Mouse (Mus musculus): Measurements from ENCODE around the gene Synj1. TPM values are rescaled to one million over a fixed set of nuclear protein-coding genes. Genes with fewer than 3 reads are reported as not detected.
A peak's percentile ranks its signal among the peaks of the same experiment; 100 is the strongest.

The Synj1 gene
- total RNA-seq (2015) = 38.8 and 46.3 TPM in 2 replicates
- total RNA-seq (2017) = 16.2 and 19.1 TPM in 2 replicates

DNA sequence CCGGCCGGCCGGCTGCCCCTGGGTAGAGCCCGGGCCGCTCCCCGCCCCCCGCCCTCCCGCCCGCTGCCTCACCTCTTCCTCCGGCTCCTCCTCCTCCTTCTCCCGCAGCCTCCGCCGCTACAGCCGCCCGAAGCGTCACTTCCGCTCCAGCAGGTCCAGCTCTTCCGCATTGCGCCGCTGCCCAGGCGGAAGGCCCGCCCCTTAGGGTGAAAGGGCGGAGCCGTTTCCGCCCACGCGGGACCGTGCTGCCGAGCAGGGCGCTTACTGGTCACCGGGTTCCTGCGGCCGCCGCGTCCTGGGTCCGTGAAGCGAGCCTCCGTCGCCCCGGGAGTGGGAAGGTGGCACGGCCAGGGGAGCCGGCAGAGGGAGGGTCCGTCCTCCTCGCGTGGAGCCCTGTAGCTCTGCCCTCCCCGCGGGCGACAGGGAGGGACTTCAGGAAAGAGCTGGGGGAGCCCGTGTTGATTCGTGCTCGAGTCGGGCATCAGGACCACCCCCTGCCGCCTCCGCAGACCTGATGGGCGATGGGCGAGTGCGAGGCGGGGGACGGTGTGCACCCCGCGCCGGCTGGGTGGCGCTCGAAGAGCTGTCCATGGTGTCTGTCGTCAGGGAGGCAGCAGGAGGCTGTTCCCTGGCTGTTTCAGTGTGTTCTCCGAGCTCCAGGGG lies at the start of gene Synj1:
Gene Synj1, minus strand, starts transcription at position 288 of the 663 bp plus-strand sequence.
- ATAC-seq (replicated peaks; ENCODE audit: poor library complexity) = peak; percentile 86

DNA sequence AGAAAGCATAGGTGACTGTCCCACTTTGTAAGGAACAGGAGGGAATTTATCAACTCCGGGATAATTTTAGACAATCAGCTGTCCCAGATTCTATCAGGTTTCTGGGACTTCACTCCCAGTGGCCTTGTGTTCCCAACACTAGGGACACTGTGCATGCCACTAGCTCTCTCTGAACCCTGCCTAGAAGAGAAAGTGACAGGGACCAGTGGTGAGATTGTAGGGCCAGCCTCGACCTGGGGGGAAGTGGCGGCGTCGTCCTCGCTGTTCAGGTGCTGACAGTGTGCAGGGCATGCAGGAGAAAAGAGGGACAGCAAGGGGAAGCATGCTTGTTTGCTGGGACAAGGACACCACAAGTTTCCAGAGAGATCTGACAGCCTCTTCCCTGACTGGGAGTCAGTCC lies 46.6 kb upstream of the Synj1 start:
- no peak for ATAC-seq (replicated peaks; ENCODE audit: poor library complexity)

DNA sequence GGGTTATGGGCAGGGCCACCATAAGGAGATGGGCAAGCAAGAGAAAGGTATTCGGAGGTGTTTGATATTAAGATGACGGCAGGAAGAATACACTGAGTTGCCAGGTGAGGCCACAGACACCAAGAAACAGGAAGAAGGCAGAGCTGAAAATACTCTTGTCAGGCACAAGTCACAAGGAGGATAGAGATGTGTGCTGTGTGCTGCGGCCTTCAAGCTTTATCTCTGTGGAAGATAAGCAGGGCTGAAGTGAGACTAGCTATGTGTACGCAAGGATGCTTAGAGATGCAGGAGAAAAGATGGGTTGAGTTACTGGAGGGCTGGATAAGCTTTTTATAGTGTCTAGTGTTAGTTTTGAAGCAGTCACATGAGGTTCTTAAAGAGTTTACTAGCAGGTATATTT lies 46.2 kb upstream of the Synj1 start:
- ATAC-seq (replicated peaks; ENCODE audit: poor library complexity) = no peak

DNA sequence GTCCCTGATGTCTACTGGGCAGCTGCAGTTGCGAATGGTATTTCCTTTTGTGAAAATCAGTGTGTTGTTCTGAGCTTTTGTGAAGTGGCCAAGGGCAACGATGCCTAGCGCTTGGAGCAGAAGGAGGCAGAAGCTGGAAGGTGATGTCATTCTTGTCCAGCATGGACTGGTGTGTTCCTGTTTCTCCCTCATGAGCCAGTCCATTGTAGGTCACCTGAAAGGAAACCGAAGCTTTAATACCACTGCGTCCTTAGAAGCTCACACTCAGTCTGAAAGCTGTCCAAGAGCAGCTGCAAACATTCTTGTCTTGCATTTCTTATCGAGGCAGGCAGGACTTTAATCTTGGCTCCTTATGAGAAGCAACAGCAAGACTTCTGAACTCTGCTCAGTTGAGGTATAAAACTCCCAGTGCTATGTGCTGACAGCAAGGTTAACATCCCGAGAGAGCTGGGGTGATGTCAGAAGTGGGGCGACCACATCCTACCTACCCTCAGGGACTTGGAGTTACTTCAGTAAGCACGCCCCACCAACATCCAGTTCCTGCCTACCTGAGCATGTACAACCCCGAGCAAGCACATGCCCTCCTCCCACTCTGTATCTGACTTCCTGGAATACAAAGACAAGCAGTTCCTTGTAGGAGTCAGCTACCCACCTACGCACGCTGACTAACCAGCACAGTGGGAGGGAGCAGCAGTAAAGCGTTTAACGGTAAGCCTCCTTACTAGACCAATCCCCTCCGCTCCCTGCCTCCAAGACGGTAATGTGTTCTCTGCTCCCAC lies 45.1 kb upstream of the Synj1 start:
- peak; percentile 74 for ATAC-seq (replicated peaks; ENCODE audit: poor library complexity)

DNA sequence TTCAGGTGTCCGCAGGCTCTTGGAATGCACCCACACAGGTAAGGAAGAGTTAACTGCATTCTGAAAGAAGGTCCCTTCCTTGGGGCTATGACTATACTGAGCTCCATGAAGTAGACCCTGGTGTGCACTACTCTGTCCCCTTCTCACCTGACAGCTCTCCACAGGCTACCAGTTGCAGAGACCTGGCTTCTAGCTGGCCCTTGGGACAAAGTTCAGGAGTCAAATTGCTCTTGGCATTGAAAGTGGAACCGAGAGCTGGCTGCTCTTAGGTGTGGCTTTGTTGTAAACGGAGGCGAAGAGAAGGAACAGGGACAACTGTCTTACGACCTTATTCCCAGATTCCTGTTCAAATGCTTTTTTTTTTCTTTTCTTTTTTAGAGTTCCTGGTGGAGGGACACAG lies 44.0 kb upstream of the Synj1 start:
- ATAC-seq (replicated peaks; ENCODE audit: poor library complexity) = no peak

DNA sequence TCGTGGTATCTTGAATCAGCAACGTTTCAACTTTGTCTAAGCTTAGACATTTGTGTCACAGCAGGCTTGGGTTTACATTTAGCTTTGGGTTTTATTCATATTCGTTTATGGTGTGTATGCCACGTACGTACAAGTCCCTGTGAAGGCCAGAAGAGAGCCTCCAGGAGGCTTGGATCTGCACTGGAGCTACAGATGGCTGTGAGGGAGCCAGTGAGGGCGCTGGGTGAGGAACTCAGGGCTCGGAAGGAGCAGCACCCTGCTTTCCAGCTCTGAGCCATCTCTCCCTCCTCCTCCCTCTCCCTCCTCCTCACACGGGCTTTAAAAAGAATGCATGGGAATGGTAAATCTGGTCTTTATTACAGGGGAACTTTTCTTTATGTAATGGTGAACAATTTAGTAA lies 42.5 kb upstream of the Synj1 start:
- ATAC-seq (replicated peaks; ENCODE audit: poor library complexity) = no peak

DNA sequence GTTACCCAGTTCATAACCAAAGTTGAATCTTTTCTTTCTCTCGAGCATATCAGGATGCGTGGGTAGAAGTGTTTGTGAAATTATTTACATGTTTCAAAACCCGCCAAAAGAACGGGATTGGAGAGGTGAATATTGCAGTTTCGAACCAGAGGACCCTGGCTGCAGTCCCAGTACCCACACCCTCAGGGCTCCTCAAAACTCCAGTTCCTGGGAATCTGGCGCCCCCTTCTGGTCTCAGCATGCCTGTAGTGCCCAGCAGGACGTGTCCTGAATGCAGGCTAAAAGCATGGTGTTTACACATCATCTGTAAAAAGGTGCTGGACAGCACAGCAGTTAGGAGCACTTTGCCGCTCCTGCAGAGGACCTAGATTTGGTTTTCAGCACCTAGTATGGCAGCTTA lies 34.4 kb upstream of the Synj1 start:
- ATAC-seq (replicated peaks; ENCODE audit: poor library complexity) = peak; percentile 27

DNA sequence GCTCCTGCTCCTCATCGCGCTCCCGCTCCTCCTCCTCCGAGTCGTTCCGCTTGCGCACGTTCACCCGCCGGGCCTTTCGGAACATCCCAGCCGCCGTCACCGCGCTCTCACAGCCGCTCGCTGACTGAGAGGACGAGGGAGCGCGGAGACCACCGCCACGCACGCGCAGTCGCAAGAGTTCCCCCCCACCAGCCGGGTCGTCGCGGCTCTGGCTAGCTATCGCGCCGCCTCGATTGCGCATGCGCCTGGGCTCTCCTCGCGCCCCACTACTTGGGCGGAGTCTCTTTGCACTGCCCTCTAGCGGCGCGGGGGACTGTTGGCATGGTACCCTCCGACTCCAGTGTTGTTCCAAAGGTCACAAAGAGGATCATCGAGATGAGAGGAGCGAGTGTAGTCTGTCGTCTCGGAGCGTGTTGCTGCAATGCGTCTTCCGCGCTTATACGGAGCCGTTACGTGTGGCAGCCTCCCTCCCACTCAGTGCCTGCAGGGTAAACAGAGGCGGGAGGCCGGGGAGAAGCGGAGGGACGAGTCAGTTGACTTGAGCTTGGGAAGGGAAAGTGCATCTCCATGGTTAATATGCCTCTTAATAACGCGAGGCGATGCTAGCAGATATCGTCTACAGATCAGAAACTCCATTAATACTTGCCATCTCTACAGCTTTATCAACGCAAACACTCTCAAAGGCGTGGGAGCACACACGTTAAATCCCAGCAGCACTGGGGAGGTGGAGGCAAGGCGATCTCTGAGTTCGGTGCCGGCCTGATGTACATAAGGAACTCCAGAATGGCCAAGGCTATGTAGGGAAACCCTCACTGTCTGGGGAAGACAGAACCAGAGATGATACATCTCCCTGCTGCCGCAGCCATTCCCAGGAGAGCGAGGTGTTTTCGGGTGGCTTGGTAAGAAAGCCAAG lies 33.4 kb upstream of the Synj1 start, which contains the start of gene Paxbp1:
Gene Paxbp1, minus strand, starts transcription at position 274 of the 913 bp plus-strand sequence.
- ATAC-seq (replicated peaks; ENCODE audit: poor library complexity) = peak; percentile 92

DNA sequence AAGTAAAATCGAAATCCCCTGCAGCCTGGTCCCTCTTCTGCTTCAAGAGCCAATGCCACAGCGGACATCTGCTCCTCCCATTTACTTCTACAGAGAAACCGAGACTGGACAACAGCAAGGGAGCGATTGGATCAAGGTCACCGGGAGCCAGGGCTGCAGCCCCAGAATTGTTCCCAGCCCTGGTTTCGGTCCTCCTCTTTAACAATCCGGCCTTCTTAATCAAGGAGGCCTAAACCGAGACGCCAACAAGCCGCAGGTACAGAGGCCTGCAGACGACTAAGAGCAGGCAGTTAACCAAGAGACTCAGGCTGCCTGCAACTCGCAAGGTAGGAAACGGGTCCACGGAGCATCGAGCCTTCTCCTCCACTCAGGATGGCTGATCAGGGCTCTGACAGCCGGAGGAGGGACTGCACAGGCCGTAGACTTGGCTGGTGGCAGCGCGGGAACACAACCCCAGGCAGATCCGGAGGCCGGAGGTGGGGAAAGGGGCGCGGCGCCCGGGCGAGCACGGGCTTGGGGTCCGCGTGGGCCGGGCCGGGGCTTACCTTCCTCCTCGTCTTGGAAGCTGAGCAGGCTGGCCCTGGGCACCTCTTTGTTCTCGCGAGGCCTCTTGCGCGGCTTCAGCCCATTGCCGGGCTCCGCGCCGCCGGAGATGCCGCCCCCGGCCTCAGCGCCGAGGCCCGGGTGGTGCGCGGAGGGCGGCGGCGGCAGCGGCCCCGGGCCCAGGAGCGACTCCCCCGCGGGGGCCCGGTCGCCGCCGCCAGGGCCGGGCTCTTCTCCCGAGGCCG lies 32.5 kb upstream of the Synj1 start:
- ATAC-seq (replicated peaks; ENCODE audit: poor library complexity) = peak; percentile 49

DNA sequence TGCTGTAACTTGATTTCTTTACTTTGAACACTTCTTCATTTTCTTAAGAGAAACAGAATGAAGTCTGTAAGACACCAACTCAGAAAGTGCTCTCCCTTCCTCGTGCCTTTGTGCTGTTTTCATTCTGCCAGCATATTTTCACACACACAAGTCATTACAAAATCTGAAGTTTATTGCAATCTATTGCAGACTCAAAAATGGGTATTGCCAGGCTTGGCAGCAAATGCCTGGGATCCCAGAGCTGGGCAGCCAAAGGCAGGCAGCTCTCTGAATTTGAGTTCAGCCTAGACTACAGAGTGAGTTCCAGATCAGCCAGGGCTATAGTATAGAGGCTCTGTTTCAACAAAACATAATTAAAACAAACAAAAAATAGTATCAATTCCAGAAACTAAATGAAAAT lies 31.5 kb upstream of the Synj1 start:
- no peak for ATAC-seq (replicated peaks; ENCODE audit: poor library complexity)

DNA sequence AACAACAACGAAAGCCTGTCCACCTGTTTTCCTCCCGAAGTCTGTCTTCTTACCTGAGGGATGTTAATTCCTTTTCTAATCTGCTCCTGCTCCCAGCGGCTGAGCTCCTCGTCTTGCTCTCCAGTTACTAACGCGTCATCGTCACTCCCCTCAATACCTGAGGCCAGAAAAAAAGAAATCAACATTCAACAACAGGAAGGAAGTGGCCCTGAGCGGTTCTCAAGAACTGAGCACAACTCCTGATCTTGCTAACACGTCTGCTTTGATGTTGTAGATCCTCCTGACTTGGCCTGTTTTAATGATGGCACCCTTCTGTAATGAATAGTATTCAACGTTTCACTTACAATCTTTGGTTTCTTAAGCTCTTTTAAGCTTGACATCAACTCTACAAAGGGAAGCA lies 24.8 kb upstream of the Synj1 start:
- ATAC-seq (replicated peaks; ENCODE audit: poor library complexity) = no peak

DNA sequence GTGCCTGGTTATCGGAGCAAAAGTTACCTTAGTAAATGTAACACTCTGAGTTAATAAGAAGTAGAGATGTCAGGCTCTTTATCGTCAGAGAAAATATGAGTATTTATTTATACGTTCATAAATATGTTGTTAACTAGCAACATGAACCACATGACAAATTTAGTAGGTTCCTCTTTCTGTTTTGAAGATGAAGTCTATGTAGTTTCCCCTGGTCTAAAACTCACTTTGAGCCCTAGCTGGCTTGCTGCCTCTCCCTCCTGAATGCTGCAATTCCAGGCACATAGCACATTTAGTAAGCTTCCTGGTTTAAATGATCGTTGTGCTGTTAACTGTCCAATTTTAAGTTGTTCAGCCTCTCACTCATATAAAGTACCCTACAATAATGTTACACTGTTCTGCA lies 19.6 kb upstream of the Synj1 start:
- 0 out of 2 replicates have a peak, but pooled peaks have one; percentile 14 for ATAC-seq (replicated peaks; ENCODE audit: poor library complexity)

DNA sequence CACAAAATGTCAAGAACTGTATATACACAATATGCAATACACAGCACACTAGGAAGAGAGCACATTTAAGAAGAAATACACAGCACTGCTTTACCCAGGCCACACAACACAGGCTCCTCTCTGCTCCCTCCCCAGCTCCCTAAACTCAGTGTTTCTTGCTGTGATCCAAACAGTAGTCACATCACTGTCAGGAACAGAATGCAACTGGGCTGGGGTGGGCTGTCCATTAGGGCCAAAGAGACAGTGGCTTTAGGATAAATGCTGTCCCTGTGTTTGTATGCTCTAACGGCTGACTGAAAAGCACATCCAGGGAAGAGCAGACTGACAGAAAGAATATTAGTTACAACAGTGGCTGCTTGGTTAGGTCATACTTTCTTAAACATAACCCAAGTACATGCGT lies 18.8 kb upstream of the Synj1 start:
- ATAC-seq (replicated peaks; ENCODE audit: poor library complexity) = no peak

DNA sequence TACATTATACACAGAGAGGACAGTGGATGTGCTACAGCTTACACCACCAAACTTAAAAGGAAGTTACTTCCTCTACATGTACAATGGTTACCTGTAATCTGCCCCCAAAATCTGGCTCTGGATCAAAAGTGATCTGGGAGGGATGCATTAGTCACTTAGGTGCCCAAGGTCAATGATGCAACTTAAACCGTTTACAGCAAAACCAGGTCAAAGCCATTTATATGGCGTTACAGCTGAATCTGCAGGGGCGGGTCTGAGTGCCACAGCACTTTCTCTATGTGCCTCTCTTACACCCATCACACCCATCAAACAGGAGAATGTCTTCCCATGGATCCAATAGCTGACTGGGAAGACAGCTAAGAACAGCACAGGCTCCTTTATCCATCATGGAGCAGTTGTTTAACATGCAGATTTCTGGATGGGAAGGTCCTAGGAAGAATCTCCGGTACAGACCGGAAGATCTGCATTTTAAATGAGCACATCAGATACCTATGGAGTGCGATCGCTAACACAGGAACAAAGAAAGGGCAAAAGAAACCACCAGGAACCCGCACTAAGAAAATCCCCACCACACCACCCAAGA lies 18.1 kb upstream of the Synj1 start:
- ATAC-seq (replicated peaks; ENCODE audit: poor library complexity) = no peak

DNA sequence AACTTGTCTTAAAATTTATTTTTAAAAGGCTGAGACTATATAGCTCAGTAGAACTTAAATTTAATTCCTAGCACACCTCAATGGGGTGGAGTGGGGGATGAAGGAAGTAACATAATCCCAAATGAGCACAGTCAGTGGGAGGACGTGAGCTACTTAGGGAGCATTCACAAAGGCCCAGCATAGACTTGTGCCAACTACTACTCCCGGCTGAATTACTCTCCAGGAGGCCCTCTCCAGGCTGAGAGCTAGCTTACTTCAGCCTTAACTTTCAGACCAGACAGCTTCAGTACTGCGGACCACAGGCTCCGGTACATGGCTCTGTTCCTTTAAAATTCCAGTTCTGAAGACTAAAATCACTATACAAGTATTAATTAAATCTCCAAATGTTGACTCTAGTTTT lies 15.2 kb upstream of the Synj1 start:
- no peak for ATAC-seq (replicated peaks; ENCODE audit: poor library complexity)

DNA sequence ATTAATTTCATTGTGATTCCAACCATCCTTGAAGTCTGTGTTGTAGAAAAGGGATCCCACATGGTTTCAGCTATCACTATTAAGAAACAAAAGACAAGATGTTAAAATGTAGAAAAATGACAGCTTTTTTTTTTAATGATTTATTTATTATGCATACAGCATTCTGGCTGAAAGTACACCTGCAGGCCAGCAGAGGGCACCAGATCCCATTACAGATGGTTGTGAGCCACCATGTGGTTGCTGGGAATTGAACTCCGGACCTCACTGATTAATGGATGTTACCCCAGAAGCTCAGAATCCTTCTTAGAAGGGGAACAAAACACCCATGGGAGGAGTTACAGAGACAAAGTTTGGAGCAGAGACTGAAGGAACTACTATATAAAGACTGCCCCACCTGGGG lies 12.3 kb upstream of the Synj1 start:
- ATAC-seq (replicated peaks; ENCODE audit: poor library complexity) = 0 out of 2 replicates have a peak, but pooled peaks have one; percentile 37

DNA sequence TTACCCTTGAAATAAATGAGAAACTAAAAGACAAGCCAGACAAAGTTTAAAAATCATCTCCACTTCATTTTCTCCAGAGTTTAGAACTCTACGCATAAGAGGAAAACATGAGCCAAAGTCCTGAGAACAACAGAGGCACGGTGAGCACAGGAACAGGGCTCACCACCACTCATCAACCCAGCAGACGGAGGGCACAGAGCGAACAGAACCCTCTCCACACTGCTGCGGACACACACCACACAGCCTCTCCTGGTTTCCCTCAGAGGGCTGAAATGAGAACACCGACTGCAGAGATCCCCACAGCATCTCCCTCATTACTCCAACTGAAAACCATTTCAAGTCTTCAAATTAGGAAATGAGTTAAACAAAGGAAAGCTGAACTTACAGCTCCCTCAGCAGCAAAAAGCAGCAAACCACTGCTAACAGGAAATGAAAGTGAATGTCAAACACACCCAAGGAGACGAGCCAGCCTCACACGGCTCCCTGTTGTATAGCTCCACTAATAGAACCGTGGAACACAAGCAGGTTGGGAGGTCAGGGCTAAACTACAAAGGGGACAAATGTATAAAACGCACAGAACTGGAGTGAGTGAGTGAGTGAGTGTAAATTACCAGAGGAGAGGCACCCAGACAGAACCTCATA lies 9.9 kb upstream of the Synj1 start:
- ATAC-seq (replicated peaks; ENCODE audit: poor library complexity) = peak; percentile 52

DNA sequence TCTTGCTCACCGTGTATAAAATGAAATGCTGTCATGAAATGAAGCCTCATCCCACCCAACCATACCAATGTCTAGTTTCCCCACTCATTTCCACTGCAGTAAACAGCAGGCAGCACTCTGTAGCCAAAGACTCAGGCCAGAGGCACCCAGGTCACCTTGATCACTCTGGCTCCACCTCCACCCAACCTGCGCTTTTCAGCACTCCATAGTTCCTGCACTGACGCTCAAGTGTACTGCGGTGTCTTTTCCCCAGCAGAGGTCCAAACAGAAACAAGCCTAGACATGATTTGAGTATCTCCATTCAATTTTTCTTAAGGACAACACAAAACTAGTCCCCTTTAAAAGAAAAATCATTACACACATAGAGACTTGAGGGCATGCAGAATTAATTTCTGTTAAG lies 8.4 kb upstream of the Synj1 start:
- no peak for ATAC-seq (replicated peaks; ENCODE audit: poor library complexity)

DNA sequence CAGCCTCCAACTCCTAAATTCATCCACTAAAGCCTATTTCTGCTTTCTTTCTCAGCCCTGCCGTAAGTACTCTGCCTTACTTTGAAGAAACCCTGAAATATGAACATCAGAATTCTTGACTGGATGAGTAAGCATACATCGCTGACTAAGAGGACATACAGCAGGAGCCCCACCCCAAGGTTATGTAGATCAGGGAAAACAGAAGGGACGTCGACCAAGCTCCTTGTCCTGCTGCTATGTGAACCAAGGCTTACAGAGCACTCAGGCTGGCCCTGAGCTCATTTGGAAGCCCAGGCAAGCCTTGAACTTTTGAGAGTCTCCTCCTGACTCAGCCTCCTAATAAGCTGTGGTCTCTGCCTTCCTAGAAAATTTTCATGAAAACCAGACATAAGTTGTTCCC lies 4.7 kb upstream of the Synj1 start:
- no peak for ATAC-seq (replicated peaks; ENCODE audit: poor library complexity)

DNA sequence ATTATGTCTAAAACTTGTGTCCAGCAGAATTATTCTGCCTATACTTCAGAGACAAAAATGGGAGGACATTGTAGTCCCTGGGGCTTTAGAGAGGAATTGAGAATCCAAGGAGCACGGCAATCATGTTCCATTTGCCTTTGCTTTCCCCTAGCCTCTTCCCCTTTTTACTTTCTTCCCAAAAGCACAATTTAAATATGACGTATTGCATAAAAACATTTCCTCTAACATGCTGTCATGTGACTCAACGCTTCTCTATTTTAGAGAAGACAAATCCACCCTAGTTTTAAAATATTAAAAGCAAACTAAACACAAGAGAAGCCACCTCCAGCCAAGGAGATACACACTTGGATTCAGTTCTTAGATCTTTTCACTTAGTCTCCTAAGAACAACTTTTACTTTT lies 739 bp upstream of the Synj1 start:
- peak; percentile 40 for ATAC-seq (replicated peaks; ENCODE audit: poor library complexity)

All from megakaryocyte progenitor cell, adult 5-6 weeks (primary cell).